Mouse (Mus musculus): ENCODE measurements at regions not wholly inside any gene's neighbourhood (a gene's known extent, or its start where the extent isn't known, plus 50 kb on each side); places are given as distances from the start of the nearest gene placed in this dataset.

- H3K27me3 ChIP-seq (ENCODE audit: control insufficient read depth, insufficient read depth, insufficient read length): no peaks in the 10 kb centered on the region
- no peaks in the 10 kb centered on the region for H3K79me2 ChIP-seq (ENCODE audit: control insufficient read depth, insufficient read depth)
- TF ChIP-seq POLR2AphosphoS2 (IDR thresholded peaks at IDR 0.05; ENCODE audit: insufficient read length, low read depth): no peak
- TF ChIP-seq REST (IDR thresholded peaks at IDR 0.05; ENCODE audit: insufficient read depth, insufficient read length): no peak
- TF ChIP-seq POLR2A (IDR thresholded peaks at IDR 0.05; ENCODE audit: insufficient read length, low read depth): no peak
- TF ChIP-seq E2F4 (IDR thresholded peaks at IDR 0.05; ENCODE audit: insufficient read depth): no peak
- TF ChIP-seq MAX (IDR thresholded peaks at IDR 0.05; ENCODE audit: low read depth): no peak
- TF ChIP-seq USF1 (IDR thresholded peaks at IDR 0.05; ENCODE audit: low read depth): no peak
- TF ChIP-seq CEBPB (IDR thresholded peaks at IDR 0.05; ENCODE audit: insufficient read depth, poor library complexity, severe bottlenecking): no peak
- no peak for TF ChIP-seq MYOG (IDR thresholded peaks at IDR 0.05; ENCODE audit: control insufficient read depth in 1 of 3, insufficient read depth in 1 of 3, insufficient read length in 2 of 3, low read depth in 2 of 3)
- TF ChIP-seq TCF12 (IDR thresholded peaks at IDR 0.05; ENCODE audit: insufficient read depth, poor library complexity, severe bottlenecking): no peak
- no peak for TF ChIP-seq SRF (IDR thresholded peaks at IDR 0.05; ENCODE audit: control insufficient read depth, insufficient read length, low read depth)
- TF ChIP-seq MYOD1 (IDR thresholded peaks at IDR 0.05; ENCODE audit: control insufficient read depth in 1 of 3, insufficient read length in 2 of 3, low read depth in 2 of 3): no peak
- TF ChIP-seq TCF3 (IDR thresholded peaks at IDR 0.05; ENCODE audit: insufficient read length, low read depth): no peak
- H3K4me3 ChIP-seq: no peak overlapping the region
- H3K4me2 ChIP-seq (ENCODE audit: low read depth): no peak overlapping the region
- H3K36me3 ChIP-seq (ENCODE audit: control insufficient read depth, insufficient read depth): no peaks in the 10 kb centered on the region
- H3ac ChIP-seq (ENCODE audit: control insufficient read depth, insufficient read length): no peak overlapping the region
Measured at GRCm38 (mm10) chr6:70040894-70041293, 751.1 kb downstream of the Rpia start.

- TF ChIP-seq MYOD1 (IDR thresholded peaks at IDR 0.05; ENCODE audit: control insufficient read depth in 1 of 3, insufficient read length in 2 of 3, low read depth in 2 of 3): no peak
- TF ChIP-seq POLR2AphosphoS2 (IDR thresholded peaks at IDR 0.05; ENCODE audit: insufficient read length, low read depth): no peak
- no peak for TF ChIP-seq POLR2A (IDR thresholded peaks at IDR 0.05; ENCODE audit: insufficient read length, low read depth)
- no peak for TF ChIP-seq TCF12 (IDR thresholded peaks at IDR 0.05; ENCODE audit: insufficient read depth, poor library complexity, severe bottlenecking)
- no peak for TF ChIP-seq E2F4 (IDR thresholded peaks at IDR 0.05; ENCODE audit: insufficient read depth)
- TF ChIP-seq SRF (IDR thresholded peaks at IDR 0.05; ENCODE audit: control insufficient read depth, insufficient read length, low read depth): no peak
- no peak for TF ChIP-seq USF1 (IDR thresholded peaks at IDR 0.05; ENCODE audit: low read depth)
- TF ChIP-seq REST (IDR thresholded peaks at IDR 0.05; ENCODE audit: insufficient read depth, insufficient read length): no peak
- no peak for TF ChIP-seq MAX (IDR thresholded peaks at IDR 0.05; ENCODE audit: low read depth)
- TF ChIP-seq TCF3 (IDR thresholded peaks at IDR 0.05; ENCODE audit: insufficient read length, low read depth): no peak
- Histone ChIP-seq H3K4me3 (no peak overlapping the region), H3ac (ENCODE audit: control insufficient read depth, insufficient read length) (no peak overlapping the region), H3K36me3 (ENCODE audit: control insufficient read depth, insufficient read depth) (no peaks in the 10 kb centered on the region), H3K4me2 (ENCODE audit: low read depth) (no peak overlapping the region), H3K79me2 (ENCODE audit: control insufficient read depth, insufficient read depth) (no peaks in the 10 kb centered on the region), H3K27me3 (ENCODE audit: control insufficient read depth, insufficient read depth, insufficient read length) (no peaks in the 10 kb centered on the region)
Measured at GRCm38 (mm10) chr6:70033674-70034073, 758.4 kb downstream of the Rpia start.

DNA sequence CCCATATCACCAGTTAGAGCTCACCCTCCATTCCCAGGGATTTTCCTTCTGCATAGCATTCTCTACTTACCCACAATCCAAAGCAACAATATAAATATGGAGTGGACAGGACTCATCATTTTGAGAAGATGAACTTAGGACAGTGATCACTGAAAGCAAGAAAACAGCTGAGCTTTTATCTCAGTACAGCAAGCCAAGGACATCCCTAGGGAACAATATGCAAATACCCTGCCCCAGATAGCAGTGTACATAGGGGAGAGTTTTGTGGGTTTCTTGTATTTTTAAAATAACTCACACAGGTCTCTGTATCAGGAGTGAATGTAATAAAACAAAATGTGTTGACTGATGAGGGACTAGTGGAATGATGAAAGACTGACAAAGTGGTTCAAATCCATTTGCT is 780.5 kb downstream of the Rpia start:
- Histone ChIP-seq H3K36me3 (ENCODE audit: control insufficient read depth, insufficient read depth) (no peaks in the 10 kb centered on the region), H3K79me2 (ENCODE audit: control insufficient read depth, insufficient read depth) (no peaks in the 10 kb centered on the region), H3K4me3 (no peak overlapping the region), H3K4me2 (ENCODE audit: low read depth) (no peak overlapping the region), H3K27me3 (ENCODE audit: control insufficient read depth, insufficient read depth, insufficient read length) (no peaks in the 10 kb centered on the region), H3ac (ENCODE audit: control insufficient read depth, insufficient read length) (no peak overlapping the region)
- TF ChIP-seq TCF12 (IDR thresholded peaks at IDR 0.05; ENCODE audit: insufficient read depth, poor library complexity, severe bottlenecking): no peak
- no peak for TF ChIP-seq POLR2AphosphoS2 (IDR thresholded peaks at IDR 0.05; ENCODE audit: insufficient read length, low read depth)
- no peak for TF ChIP-seq POLR2A (IDR thresholded peaks at IDR 0.05; ENCODE audit: insufficient read length, low read depth)
- TF ChIP-seq MYOG (IDR thresholded peaks at IDR 0.05; ENCODE audit: control insufficient read depth in 1 of 3, insufficient read depth in 1 of 3, insufficient read length in 2 of 3, low read depth in 2 of 3): no peak
- no peak for TF ChIP-seq CEBPB (IDR thresholded peaks at IDR 0.05; ENCODE audit: insufficient read depth, poor library complexity, severe bottlenecking)
- no peak for TF ChIP-seq TCF3 (IDR thresholded peaks at IDR 0.05; ENCODE audit: insufficient read length, low read depth)
- no peak for TF ChIP-seq REST (IDR thresholded peaks at IDR 0.05; ENCODE audit: insufficient read depth, insufficient read length)
- no peak for TF ChIP-seq MYOD1 (IDR thresholded peaks at IDR 0.05; ENCODE audit: control insufficient read depth in 1 of 3, insufficient read length in 2 of 3, low read depth in 2 of 3)
- TF ChIP-seq E2F4 (IDR thresholded peaks at IDR 0.05; ENCODE audit: insufficient read depth): no peak
- no peak for TF ChIP-seq USF1 (IDR thresholded peaks at IDR 0.05; ENCODE audit: low read depth)
- no peak for TF ChIP-seq MAX (IDR thresholded peaks at IDR 0.05; ENCODE audit: low read depth)
- no peak for TF ChIP-seq SRF (IDR thresholded peaks at IDR 0.05; ENCODE audit: control insufficient read depth, insufficient read length, low read depth)

All from myocyte (in vitro differentiated cells).